Mouse (Mus musculus) cortical plate, adult 2 months (tissue): ENCODE data around the gene Tenm4.

Experiments
- CTCF ChIP-seq: fragments of 200-500 bp; IDR thresholded peaks from 2 replicates; pipeline ENCODE4 v1.5.1; 2011; ENCODE audit warnings: mild to moderate bottlenecking, control low read depth, low read length; ENCODE audit not compliant: insufficient read depth; ENCODE audit errors: extremely low read depth
- POLR2A ChIP-seq: fragments of 200-500 bp; IDR thresholded peaks from 2 replicates; pipeline ENCODE4 v1.6.1; 2011; ENCODE audit warnings: mild to moderate bottlenecking, low read length, control low read depth; ENCODE audit not compliant: insufficient read depth; ENCODE audit errors: extremely low read depth

- TF ChIP-seq CTCF (no peak), POLR2A (no peak)
These were observed 772.8 kb downstream of the Tenm4 start for GRCm38 (mm10) chr7:96943715-96944377.
